Mouse (Mus musculus) embryonic facial prominence, embryonic 11.5 days (tissue): ENCODE data around the gene Ubl3. TPM values are rescaled to one million over a fixed set of nuclear protein-coding genes. Genes with fewer than 3 reads are reported as not detected.

Source experiments
- ATAC-seq: fragments of 200-750 bp; cut with Nextera tagmentation; replicated peaks from 2 replicates; pipeline ENCODE4 v1.8.0; 2017; ENCODE audit warnings: low read depth; ENCODE audit not compliant: insufficient number of reproducible peaks, low FRiP score, low TSS enrichment
- DNase-seq: peaks from one replicate; pipeline ENCODE4 v3.0.0-alpha.2; 2015; ENCODE audit warnings: low spot score
- H3K27ac ChIP-seq: fragments of 300-500 bp; sonication (generic); replicated peaks from 2 replicates; pipeline ENCODE4 v1.5.1; 2014; ENCODE audit warnings: mild to moderate bottlenecking, low read depth, low read length, control low read depth
- H3K27me3 ChIP-seq: fragments of 300-500 bp; sonication (generic); 2 replicates; pipeline ENCODE4 v1.6.1; 2014; ENCODE audit warnings: mild to moderate bottlenecking, low read length, moderate library complexity, mixed read lengths; ENCODE audit not compliant: control insufficient read depth, insufficient read depth
- H3K36me3 ChIP-seq: fragments of 300-500 bp; sonication (generic); replicated peaks from 2 replicates; pipeline ENCODE4 v1.6.1; 2014; ENCODE audit warnings: low read depth, mild to moderate bottlenecking, low read length, moderate library complexity, mixed read lengths; ENCODE audit not compliant: control insufficient read depth, insufficient read depth
- H3K4me1 ChIP-seq: fragments of 300-500 bp; sonication (generic); 2 replicates; pipeline ENCODE4 v1.6.1; 2014; ENCODE audit warnings: low read length, mixed read lengths; ENCODE audit not compliant: control insufficient read depth, insufficient read depth
- H3K4me2 ChIP-seq: fragments of 300-500 bp; sonication (generic); 2 replicates; pipeline ENCODE4 v1.6.1; 2014; ENCODE audit warnings: low read depth, mild to moderate bottlenecking, control low read depth, low read length, moderate library complexity
- H3K4me3 ChIP-seq: fragments of 300-500 bp; sonication (generic); 2 replicates; pipeline ENCODE4 v1.5.1; 2014; ENCODE audit warnings: low read depth, low read length, control low read depth
- H3K9ac ChIP-seq: fragments of 300-500 bp; sonication (generic); replicated peaks from 2 replicates; pipeline ENCODE4 v1.6.1; 2014; ENCODE audit warnings: mild to moderate bottlenecking, control low read depth, low read length
- H3K9me3 ChIP-seq: fragments of 300-500 bp; sonication (generic); replicated peaks from 2 replicates; pipeline ENCODE4 v1.6.1; 2016; ENCODE audit warnings: mild to moderate bottlenecking, low read length, inconsistent platforms, mixed read lengths; ENCODE audit not compliant: control insufficient read depth
- WGBS: fragments of 180-500 bp; shearing (Covaris S2); extraction: QIAGEN DNeasy Blood & Tissue Kit; methylation state at CpG from one replicate; pipeline ENCODE4 v1.1.7; 2014; 5-methylcytosine and 5-hydroxymethylcytosine counted together
- polyA plus RNA-seq: library from polyadenylated mRNA; unstranded; fragments of >200 nt; fragmentation: Nextera tagmentation; extraction: Ambion mirVana; gene quantifications from 2 replicates; pipeline ENCODE4 v1.2.1, GENCODE M21; 2014

The Ubl3 gene
- polyA plus RNA-seq, 1 experiment from 2014 or later = 69.8 TPM

DNA sequence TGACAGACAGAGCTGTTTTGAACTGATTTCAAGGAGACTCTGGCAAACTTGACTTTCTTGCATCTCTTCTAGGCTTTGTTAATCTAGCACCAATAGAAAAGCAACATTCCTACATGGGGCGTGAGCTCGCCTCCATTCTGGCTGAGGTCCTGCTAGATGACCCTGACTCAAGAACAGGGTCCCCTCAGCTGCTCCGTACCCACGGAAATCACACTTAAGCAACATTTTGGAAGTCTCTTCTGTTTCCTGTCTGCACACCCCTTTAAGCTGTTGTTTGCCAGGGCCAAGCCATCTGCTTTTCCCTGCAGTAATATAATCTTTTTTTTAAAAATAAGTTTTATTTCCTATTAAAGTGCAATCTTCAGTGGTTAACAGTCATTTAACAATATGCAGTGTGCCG lies 20.1 kb upstream of the Ubl3 start:
- H3K4me3 ChIP-seq = no peak overlapping the region
- no peak overlapping the region for H3K4me2 ChIP-seq
- H3K27ac ChIP-seq = no peak overlapping the region
- no peaks in the 10 kb centered on the region for H3K9me3 ChIP-seq
- no peak for DNase-seq
- no peaks in the 10 kb centered on the region for H3K4me1 ChIP-seq
- H3K9ac ChIP-seq = no peak overlapping the region
- H3K36me3 ChIP-seq = no peaks in the 10 kb centered on the region
- 81% methylated on average over 5 of the region's 5 CpGs for WGBS
- no peak for ATAC-seq
- H3K27me3 ChIP-seq = no peaks in the 10 kb centered on the region

DNA sequence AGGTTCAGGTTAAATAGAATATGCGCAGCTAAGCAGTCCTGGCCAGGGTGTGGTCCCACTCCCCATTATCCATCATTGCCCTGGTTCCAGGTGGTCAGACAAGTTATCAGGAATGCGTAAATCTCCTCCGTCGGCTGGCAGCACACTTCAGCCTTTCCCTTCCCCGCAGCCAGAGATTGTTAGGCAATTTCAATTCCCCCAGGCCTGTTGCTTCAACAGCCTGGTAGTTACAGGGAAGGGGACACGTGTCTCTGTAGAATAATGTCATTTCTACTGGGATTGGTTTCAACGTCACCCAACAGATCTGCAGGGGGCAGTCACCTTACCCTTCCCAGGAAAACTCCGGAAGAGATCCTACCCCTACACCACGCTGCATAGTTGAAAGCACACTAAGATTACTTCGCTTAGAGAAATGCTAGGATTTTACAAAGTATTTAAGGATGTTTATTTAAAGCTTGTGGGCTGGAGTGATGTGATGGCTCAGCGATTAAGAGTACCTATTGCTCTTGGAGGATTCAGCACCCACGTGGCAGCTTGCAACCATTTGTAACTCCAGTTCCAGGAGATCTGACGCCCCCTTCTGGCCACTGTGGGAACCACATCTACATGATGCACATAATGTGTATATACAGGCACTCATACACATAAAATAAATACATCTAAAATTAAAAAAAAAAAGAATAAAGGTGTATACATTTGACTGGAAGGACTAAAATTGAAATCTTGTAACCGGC lies 18.1 kb upstream of the Ubl3 start:
- 81% methylated on average over 14 of the region's 14 CpGs for WGBS

DNA sequence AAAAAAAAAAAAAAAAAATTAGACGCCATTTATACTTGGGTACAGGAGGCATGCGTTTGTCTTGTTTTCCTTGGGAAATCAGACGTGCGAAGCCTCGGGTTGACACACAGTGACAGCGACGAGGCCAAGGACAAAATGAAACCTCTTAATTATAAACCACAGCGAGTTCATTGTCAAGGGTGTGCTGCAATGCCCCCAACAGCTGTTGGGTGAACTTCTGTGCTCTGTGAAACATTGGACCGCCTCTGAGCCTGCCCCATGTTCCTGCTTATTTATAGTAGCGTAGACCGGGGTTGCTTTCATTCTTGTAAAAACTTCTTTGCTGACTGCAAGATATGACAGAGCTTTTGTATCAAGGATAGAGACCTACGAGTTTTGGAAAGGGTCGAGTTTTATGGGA lies 16.9 kb upstream of the Ubl3 start:
- Histone ChIP-seq H3K27ac (no peak overlapping the region), H3K27me3 (no peaks in the 10 kb centered on the region), H3K9me3 (no peaks in the 10 kb centered on the region), H3K4me3 (no peak overlapping the region), H3K4me1 (no peaks in the 10 kb centered on the region), H3K4me2 (no peak overlapping the region), H3K9ac (no peak overlapping the region), H3K36me3 (no peaks in the 10 kb centered on the region)
- no peak for DNase-seq
- ATAC-seq = no peak
- 66% methylated on average over 13 of the region's 13 CpGs for WGBS

More for the DNA sequence above, 18.1 kb upstream of the Ubl3 start:
- Histone ChIP-seq H3K27me3 (no peaks in the 10 kb centered on the region), H3K4me2 (no peak overlapping the region), H3K9me3 (no peaks in the 10 kb centered on the region), H3K27ac (no peak overlapping the region), H3K36me3 (no peaks in the 10 kb centered on the region), H3K9ac (no peak overlapping the region), H3K4me3 (no peak overlapping the region), H3K4me1 (no peaks in the 10 kb centered on the region)
- no peak for DNase-seq
- ATAC-seq = no peak

DNA sequence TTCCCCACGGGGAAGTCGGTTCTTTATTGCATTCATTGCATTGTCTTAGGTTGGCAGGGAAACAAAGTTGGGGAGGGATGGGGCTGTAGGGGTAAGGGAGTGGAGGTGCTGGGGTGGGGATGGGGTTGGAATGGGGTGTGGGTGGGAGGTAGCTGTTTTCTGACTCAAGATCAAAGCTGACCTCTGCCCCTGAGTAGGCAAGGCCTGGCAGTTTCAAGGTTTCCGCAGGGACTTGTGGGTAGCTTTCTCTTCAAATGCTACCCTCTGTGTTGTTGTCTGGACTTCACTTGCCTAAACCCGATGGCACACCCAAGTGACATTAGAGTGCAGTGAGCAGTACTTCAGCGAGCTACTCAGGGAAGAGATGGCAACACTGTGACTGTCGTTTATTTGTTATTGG lies 13.0 kb upstream of the Ubl3 start:
- H3K27ac ChIP-seq = no peak overlapping the region
- H3K4me3 ChIP-seq = no peak overlapping the region
- no peak overlapping the region for H3K4me2 ChIP-seq
- no peaks in the 10 kb centered on the region for H3K27me3 ChIP-seq
- H3K36me3 ChIP-seq = no peaks in the 10 kb centered on the region
- no peaks in the 10 kb centered on the region for H3K4me1 ChIP-seq
- no peak overlapping the region for H3K9ac ChIP-seq
- H3K9me3 ChIP-seq = no peaks in the 10 kb centered on the region
- no peak for ATAC-seq
- WGBS = 33% methylated on average over 6 of the region's 6 CpGs
- DNase-seq = no peak

DNA sequence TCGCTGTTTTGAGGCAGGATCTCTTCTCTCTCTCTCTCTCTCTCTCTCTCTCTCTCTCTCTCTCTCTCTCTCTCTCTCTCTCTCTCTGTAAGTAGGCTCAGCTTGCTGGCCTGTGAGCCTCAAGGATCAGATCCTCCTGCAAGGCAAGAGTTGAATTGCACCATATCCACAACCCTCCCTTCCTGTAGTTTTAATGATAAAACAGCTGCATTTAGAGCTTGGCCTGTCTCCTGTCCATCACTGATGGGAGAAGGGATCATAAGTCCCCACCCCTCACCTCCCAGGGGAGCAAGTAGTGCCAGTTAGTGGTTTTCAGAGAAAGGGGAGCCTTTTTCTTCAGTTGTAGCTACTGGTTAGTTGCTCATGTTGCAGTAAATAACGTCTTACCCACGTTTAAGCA lies 11.5 kb upstream of the Ubl3 start:
- no peak overlapping the region for H3K9ac ChIP-seq
- WGBS = 85% methylated on average over 3 of the region's 3 CpGs
- H3K9me3 ChIP-seq = no peaks in the 10 kb centered on the region

DNA sequence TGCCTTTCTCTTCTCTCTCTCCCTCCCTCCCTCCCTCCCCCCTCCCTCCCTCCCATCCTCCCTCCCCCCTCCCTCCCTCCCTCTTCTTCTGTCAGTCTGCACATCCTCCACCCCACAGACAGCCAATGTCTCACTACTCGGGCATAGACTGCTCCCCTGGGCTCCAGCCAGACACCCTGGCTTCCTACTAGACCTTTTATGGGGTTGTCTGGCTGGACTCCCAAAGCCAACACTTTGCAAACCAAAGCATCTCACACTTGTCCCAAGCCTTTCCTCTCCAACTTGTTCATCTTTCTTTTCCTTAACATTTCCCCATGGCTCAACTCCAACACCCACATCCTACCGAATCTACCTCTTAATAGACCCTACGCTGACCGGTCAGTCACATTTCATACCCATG lies 10.7 kb upstream of the Ubl3 start:
- no peak overlapping the region for H3K9ac ChIP-seq
- ATAC-seq (no peak), DNase-seq (no peak)
- H3K4me3 ChIP-seq = no peak overlapping the region
- H3K4me1 ChIP-seq = no peaks in the 10 kb centered on the region
- H3K9me3 ChIP-seq = no peaks in the 10 kb centered on the region
- 95% methylated on average over 3 of the region's 4 CpGs for WGBS
- H3K4me2 ChIP-seq = no peak overlapping the region
- H3K36me3 ChIP-seq = no peaks in the 10 kb centered on the region
- no peaks in the 10 kb centered on the region for H3K27me3 ChIP-seq
- H3K27ac ChIP-seq = no peak overlapping the region

More for the DNA sequence above, 11.5 kb upstream of the Ubl3 start:
- no peak overlapping the region for H3K4me2 ChIP-seq
- H3K36me3 ChIP-seq = no peaks in the 10 kb centered on the region
- no peaks in the 10 kb centered on the region for H3K27me3 ChIP-seq
- no peak overlapping the region for H3K27ac ChIP-seq
- no peak for ATAC-seq
- no peak for DNase-seq
- H3K4me3 ChIP-seq = no peak overlapping the region
- no peaks in the 10 kb centered on the region for H3K4me1 ChIP-seq

DNA sequence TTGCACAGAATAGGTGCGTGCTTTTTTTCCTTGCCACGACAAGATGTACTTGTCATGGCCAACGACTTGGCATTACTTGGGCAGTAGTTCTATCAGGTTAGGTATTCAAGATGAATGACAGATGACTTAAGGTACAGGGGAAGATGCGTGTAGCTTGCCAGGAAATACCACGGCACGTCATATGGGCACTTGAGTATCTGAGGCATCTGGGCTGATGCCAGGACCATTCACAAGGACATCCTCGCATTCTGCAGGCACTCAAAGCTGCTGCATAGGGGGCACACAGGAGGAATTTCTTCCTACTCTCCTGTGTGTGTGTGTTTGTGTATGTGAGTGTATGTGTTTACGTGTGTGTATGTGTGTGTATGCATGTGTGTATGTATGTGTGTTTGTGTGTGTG lies 9.6 kb upstream of the Ubl3 start:
- Histone ChIP-seq H3K36me3 (no peaks in the 10 kb centered on the region), H3K9ac (no peak overlapping the region), H3K4me2 (no peak overlapping the region), H3K9me3 (no peaks in the 10 kb centered on the region), H3K4me3 (no peak overlapping the region), H3K27ac (no peak overlapping the region), H3K27me3 (no peaks in the 10 kb centered on the region), H3K4me1 (no peaks in the 10 kb centered on the region)
- no peak for DNase-seq
- ATAC-seq = no peak
- 87% methylated on average over 8 of the region's 8 CpGs for WGBS

DNA sequence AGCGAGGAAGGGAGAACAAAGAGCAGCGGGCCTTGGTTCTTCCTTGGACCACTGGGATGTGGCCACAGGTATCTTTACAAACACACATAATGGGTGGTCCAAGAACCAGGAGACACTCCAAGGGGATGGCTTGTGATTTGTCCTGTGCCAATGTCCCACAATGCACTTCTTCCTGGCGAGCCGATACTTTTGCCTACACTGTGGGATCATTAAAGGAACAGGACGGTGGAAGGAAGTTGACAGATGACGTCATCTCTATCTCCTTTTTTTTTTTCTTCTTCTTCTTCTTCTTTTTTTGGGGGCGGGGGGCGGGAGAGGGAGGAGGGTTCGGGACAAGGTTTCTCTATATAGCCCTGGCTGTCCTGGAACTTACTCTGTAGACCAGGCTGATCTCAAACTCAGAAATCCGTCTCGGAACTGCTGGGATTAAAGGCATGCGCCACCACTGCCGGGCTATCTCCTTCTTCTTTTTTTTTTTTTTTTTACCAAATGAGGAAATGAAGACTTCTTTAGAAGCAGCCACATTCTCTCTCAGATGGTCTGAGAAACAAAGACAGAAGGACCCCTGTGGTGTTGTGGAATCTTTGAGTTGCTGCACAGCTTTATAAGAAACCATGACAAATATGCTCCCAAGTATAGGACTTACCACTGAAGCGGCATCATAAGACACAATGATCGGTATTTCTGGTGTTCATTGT lies 6.8 kb upstream of the Ubl3 start:
- H3K9ac ChIP-seq = no peak overlapping the region
- H3K36me3 ChIP-seq = no peaks in the 10 kb centered on the region
- no peak overlapping the region for H3K27ac ChIP-seq
- WGBS = 82% methylated on average over 15 of the region's 15 CpGs
- ATAC-seq = no peak
- H3K4me3 ChIP-seq = no peak overlapping the region
- H3K4me1 ChIP-seq = no peaks in the 10 kb centered on the region; the same call in 1 of the 2 replicates
- no peak overlapping the region for H3K4me2 ChIP-seq
- H3K9me3 ChIP-seq = no peaks in the 10 kb centered on the region
- no peaks in the 10 kb centered on the region for H3K27me3 ChIP-seq
- no peak for DNase-seq
